Mouse (Mus musculus): ENCODE results near the gene Nxpe2.

GRCm38 (mm10) chr9:48276831-48277230 is 76.4 kb downstream of the Nxpe2 start:
- TF ChIP-seq POLR2A (IDR thresholded peaks at IDR 0.05; ENCODE audit: insufficient read depth, low read length) (no peak), CTCF (IDR thresholded peaks at IDR 0.05; ENCODE audit: low read depth, low read length) (no peak)

Measured in ES-Bruce4 (cell line).